Mouse (Mus musculus) retina, embryonic 14.5 days (tissue): ENCODE data around the gene Lrch4.

ENCODE experiments used
- DNase-seq: peaks from one replicate; pipeline ENCODE4 v3.0.0-alpha.2; 2015; ENCODE audit warnings: low spot score

Gene Lrch4

DNA sequence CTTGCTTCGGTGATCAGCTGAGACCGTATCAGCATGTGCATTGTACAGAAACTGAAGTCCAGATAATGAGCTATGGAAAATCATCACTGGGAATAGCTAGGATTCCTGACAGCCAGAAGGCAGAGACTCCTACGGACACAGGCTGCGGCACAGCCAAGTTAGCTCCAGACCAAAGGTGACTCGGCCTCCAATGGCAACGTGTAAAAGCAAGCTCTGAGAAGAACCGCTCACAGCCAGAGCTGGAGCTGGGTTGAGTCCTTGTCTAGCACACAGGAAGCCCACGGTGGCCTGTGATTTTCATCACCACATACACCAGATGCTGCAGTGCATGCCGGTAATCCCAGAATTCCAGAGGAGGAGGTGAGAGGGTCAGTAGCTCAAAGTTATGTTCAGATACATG, 61.6 kb downstream of the Lrch4 start:
- DNase-seq, result no peak
